ENCODE assay signal across 7 mouse cellular contexts in genomic region chr4:114986211-114986590, GRCm38 (mm10). TPM values are rescaled to one million over a fixed set of nuclear protein-coding genes. Genes with fewer than 3 reads are reported as not detected.
DNase-seq lines count a peak whose midpoint lies in the region; ATAC-seq lines count a peak whose summit lies in the region.

No protein-coding gene starts in this region.

- peak; percentile 32; the same call in 1 of the 2 replicates for ATAC-seq in lung, embryonic 15.5 days (ENCODE audit: borderline replicate concordance, extremely low read depth, low FRiP score, low TSS enrichment)
- ATAC-seq in embryonic facial prominence, embryonic 12.5 days (ENCODE audit: insufficient number of reproducible peaks, insufficient read depth, low FRiP score, low TSS enrichment): peak; percentile 58; the same call in 1 of the 2 replicates
- ATAC-seq in hindbrain, embryonic 15.5 days (ENCODE audit: low FRiP score, low read depth): peak; percentile 61
- peak; percentile 56 for ATAC-seq in midbrain, embryonic 13.5 days

- peak overlapping the region; percentile 93 for H3K9ac ChIP-seq in lung, embryonic 15.5 days
- H3K9ac ChIP-seq in embryonic facial prominence, embryonic 12.5 days: peak overlapping the region; percentile 88
- peak overlapping the region; percentile 99 for H3K9ac ChIP-seq in hindbrain, embryonic 15.5 days
- peak overlapping the region; percentile 94 for H3K9ac ChIP-seq in midbrain, embryonic 13.5 days (replicated peaks)

- peaks cover 14% of the 10 kb centered on the region; the same call in 1 of the 2 replicates for H3K4me1 ChIP-seq in lung, embryonic 15.5 days
- H3K4me1 ChIP-seq in embryonic facial prominence, embryonic 12.5 days: no peaks in the 10 kb centered on the region
- peaks cover 25% of the 10 kb centered on the region for H3K4me1 ChIP-seq in hindbrain, embryonic 15.5 days (replicated peaks)
- peaks cover 27% of the 10 kb centered on the region for H3K4me1 ChIP-seq in midbrain, embryonic 13.5 days (replicated peaks)

- H3K27me3 ChIP-seq in lung, embryonic 15.5 days: no peaks in the 10 kb centered on the region; the same call in 1 of the 2 replicates
- no peaks in the 10 kb centered on the region for H3K27me3 ChIP-seq in embryonic facial prominence, embryonic 12.5 days
- no peaks in the 10 kb centered on the region for H3K27me3 ChIP-seq in hindbrain, embryonic 15.5 days
- peaks cover 3% of the 10 kb centered on the region; the same call in 1 of the 2 replicates for H3K27me3 ChIP-seq in midbrain, embryonic 13.5 days

- no peaks in the 10 kb centered on the region for H3K36me3 ChIP-seq in lung, embryonic 15.5 days
- no peaks in the 10 kb centered on the region for H3K36me3 ChIP-seq in embryonic facial prominence, embryonic 12.5 days
- no peaks in the 10 kb centered on the region for H3K36me3 ChIP-seq in hindbrain, embryonic 15.5 days
- no peaks in the 10 kb centered on the region for H3K36me3 ChIP-seq in midbrain, embryonic 13.5 days

- DNase-seq in lung, postnatal 10 days: no peak
- no peak for DNase-seq in adrenal gland, postnatal 36 days
- no peak for DNase-seq in gastrocnemius, postnatal 36 days

- peak overlapping the region; percentile 97 for H3K4me3 ChIP-seq in lung, embryonic 15.5 days
- H3K4me3 ChIP-seq in embryonic facial prominence, embryonic 12.5 days: peak overlapping the region; percentile 88
- H3K4me3 ChIP-seq in hindbrain, embryonic 15.5 days: peak overlapping the region; percentile 93
- peak overlapping the region; percentile 71 for H3K4me3 ChIP-seq in midbrain, embryonic 13.5 days (replicated peaks)

- intact Hi-C loops in gastrocnemius, postnatal 36 days (cut with DNase I): no loop called here

- WGBS in lung, embryonic 15.5 days: under 1% methylated on average over 8 of the region's 8 CpGs
- WGBS in embryonic facial prominence, embryonic 12.5 days: 2% methylated on average over 8 of the region's 8 CpGs
- 2% methylated on average over 8 of the region's 8 CpGs for WGBS in hindbrain, embryonic 15.5 days
- WGBS in midbrain, embryonic 13.5 days: 3% methylated on average over 8 of the region's 8 CpGs

- peak overlapping the region; percentile 77 for H3K4me2 ChIP-seq in lung, embryonic 15.5 days
- peak overlapping the region; percentile 55 for H3K4me2 ChIP-seq in embryonic facial prominence, embryonic 12.5 days (replicated peaks)
- peak overlapping the region; percentile 76 for H3K4me2 ChIP-seq in hindbrain, embryonic 15.5 days
- peak overlapping the region; percentile 80 for H3K4me2 ChIP-seq in midbrain, embryonic 13.5 days (replicated peaks)

- no peaks in the 10 kb centered on the region for H3K9me3 ChIP-seq in lung, embryonic 15.5 days
- no peaks in the 10 kb centered on the region for H3K9me3 ChIP-seq in embryonic facial prominence, embryonic 12.5 days
- H3K9me3 ChIP-seq in hindbrain, embryonic 15.5 days: no peaks in the 10 kb centered on the region
- H3K9me3 ChIP-seq in midbrain, embryonic 13.5 days: no peaks in the 10 kb centered on the region

- H3K27ac ChIP-seq in lung, embryonic 15.5 days: peak overlapping the region; percentile 100
- peak overlapping the region; percentile 99 for H3K27ac ChIP-seq in embryonic facial prominence, embryonic 12.5 days
- peak overlapping the region; percentile 100 for H3K27ac ChIP-seq in hindbrain, embryonic 15.5 days (replicated peaks)
- H3K27ac ChIP-seq in midbrain, embryonic 13.5 days: peak overlapping the region; percentile 100

RNA-seq across cellular contexts. Expression of gene Cmpk1, which starts 0.8 kb away (rescaled TPM):
- polyA plus RNA-seq in lung, embryonic 15.5 days (2015; fragmentation: Nextera tagmentation; extraction: Ambion mirVana): 106 and 113 TPM in 2 replicates
- polyA plus RNA-seq in embryonic facial prominence, embryonic 12.5 days (2016; fragmentation: Nextera tagmentation; extraction: Ambion mirVana): 95.3 and 106 TPM in 2 replicates
- polyA plus RNA-seq in hindbrain, embryonic 15.5 days (2015; fragmentation: Nextera tagmentation; extraction: Ambion mirVana): 189 and 197 TPM in 2 replicates
- polyA plus RNA-seq in midbrain, embryonic 13.5 days (2015; fragmentation: Nextera tagmentation; extraction: Ambion mirVana): 163 TPM in 2 replicates
- 100 to 1,000 TPM; 126 to 128 TPM for total RNA-seq in adrenal gland, postnatal 36 days (2021)
- 10 to 100 TPM; 18.1 to 20.2 TPM for total RNA-seq in gastrocnemius, postnatal 36 days (2021)

RNA-seq across cellular contexts. Expression of gene Stil, which starts 13.8 kb away (rescaled TPM):
- polyA plus RNA-seq in lung, embryonic 15.5 days (2015; fragmentation: Nextera tagmentation; extraction: Ambion mirVana): 15.2 and 16.6 TPM in 2 replicates
- polyA plus RNA-seq in embryonic facial prominence, embryonic 12.5 days (2016; fragmentation: Nextera tagmentation; extraction: Ambion mirVana): 13.2 and 17.7 TPM in 2 replicates
- polyA plus RNA-seq in hindbrain, embryonic 15.5 days (2015; fragmentation: Nextera tagmentation; extraction: Ambion mirVana): 2.6 and 2.8 TPM in 2 replicates
- polyA plus RNA-seq in midbrain, embryonic 13.5 days (2015; fragmentation: Nextera tagmentation; extraction: Ambion mirVana): 4.7 and 5.7 TPM in 2 replicates
- total RNA-seq in adrenal gland, postnatal 36 days (2021): under 1 TPM; 0.56 to 0.79 TPM
- total RNA-seq in gastrocnemius, postnatal 36 days (2021): under 1 TPM; 0.10 to 0.23 TPM
